Mouse (Mus musculus): Measurements from ENCODE around the gene Ergic1.

Ergic1 gene

GRCm38 (mm10) chr17:26537722-26538471 is 23.4 kb upstream of the Ergic1 start:
- no peak for DNase-seq (ENCODE audit: low read depth in 2 of 2, low spot score in 2 of 2)

- DNase-seq (ENCODE audit: low read depth in 2 of 2, low spot score in 2 of 2) = no peak
Observed at GRCm38 (mm10) chr17:26540083-26540482, 21.2 kb upstream of the Ergic1 start.

- DNase-seq (ENCODE audit: low read depth in 2 of 2, low spot score in 2 of 2) = no peak
Observed at GRCm38 (mm10) chr17:26544319-26544963, 16.8 kb upstream of the Ergic1 start.

GRCm38 (mm10) chr17:26547771-26548170 is 13.5 kb upstream of the Ergic1 start:
- DNase-seq (ENCODE audit: low read depth in 2 of 2, low spot score in 2 of 2) = no peak

GRCm38 (mm10) chr17:26548566-26548965 is 12.7 kb upstream of the Ergic1 start:
- DNase-seq (ENCODE audit: low read depth in 2 of 2, low spot score in 2 of 2) = no peak

- no peak for DNase-seq (ENCODE audit: low read depth in 2 of 2, low spot score in 2 of 2)
Observed at GRCm38 (mm10) chr17:26549148-26549809, 12.0 kb upstream of the Ergic1 start.

GRCm38 (mm10) chr17:26551104-26551503 is 10.2 kb upstream of the Ergic1 start:
- DNase-seq (ENCODE audit: low read depth in 2 of 2, low spot score in 2 of 2) = no peak

- DNase-seq (ENCODE audit: low read depth in 2 of 2, low spot score in 2 of 2) = no peak
Observed at GRCm38 (mm10) chr17:26553033-26553432, 8.3 kb upstream of the Ergic1 start.

GRCm38 (mm10) chr17:26560526-26561289 is 581 bp upstream of the Ergic1 start:
- peak in 1 of 2 experiments; percentile 2 for DNase-seq (ENCODE audit: low read depth in 2 of 2, low spot score in 2 of 2)

GRCm38 (mm10) chr17:26561651-26562181 is 427 bp downstream of the Ergic1 start, which contains the start of gene Dusp1:
Gene Dusp1, minus strand, starts transcription at chr17:26562128.
- DNase-seq (ENCODE audit: low read depth in 2 of 2, low spot score in 2 of 2) = peak in 1 of 2 experiments; percentile 1

GRCm38 (mm10) chr17:26562292-26562691 is 1.0 kb downstream of the Ergic1 start:
- DNase-seq (ENCODE audit: low read depth in 2 of 2, low spot score in 2 of 2) = no peak

GRCm38 (mm10) chr17:26563476-26563875 is 2.2 kb downstream of the Ergic1 start:
- DNase-seq (ENCODE audit: low read depth in 2 of 2, low spot score in 2 of 2) = no peak

GRCm38 (mm10) chr17:26564439-26564838 is 3.1 kb downstream of the Ergic1 start:
- DNase-seq (ENCODE audit: low read depth in 2 of 2, low spot score in 2 of 2) = no peak

- no peak for DNase-seq (ENCODE audit: low read depth in 2 of 2, low spot score in 2 of 2)
Observed at GRCm38 (mm10) chr17:26567142-26567817, 6.0 kb downstream of the Ergic1 start.

GRCm38 (mm10) chr17:26567818-26568173 is 6.5 kb downstream of the Ergic1 start:
- no peak for DNase-seq (ENCODE audit: low read depth in 2 of 2, low spot score in 2 of 2)

GRCm38 (mm10) chr17:26569594-26570350 is 8.5 kb downstream of the Ergic1 start:
- no peak for DNase-seq (ENCODE audit: low read depth in 2 of 2, low spot score in 2 of 2)

- no peak for DNase-seq (ENCODE audit: low read depth in 2 of 2, low spot score in 2 of 2)
Observed at GRCm38 (mm10) chr17:26570651-26571118, 9.4 kb downstream of the Ergic1 start.

GRCm38 (mm10) chr17:26571377-26571776 is 10.1 kb downstream of the Ergic1 start:
- no peak for DNase-seq (ENCODE audit: low read depth in 2 of 2, low spot score in 2 of 2)

GRCm38 (mm10) chr17:26572265-26572664 is 11.0 kb downstream of the Ergic1 start:
- DNase-seq (ENCODE audit: low read depth in 2 of 2, low spot score in 2 of 2) = peak; percentile 49 to 61

GRCm38 (mm10) chr17:26574118-26574517 is 12.8 kb downstream of the Ergic1 start:
- no peak for DNase-seq (ENCODE audit: low read depth in 2 of 2, low spot score in 2 of 2)
